Mouse (Mus musculus): ENCODE results near the gene Gdpd5.

GRCm38 (mm10) chr7:99411047-99411779 is 30.0 kb downstream of the Gdpd5 start:
- TF ChIP-seq CTCF (IDR thresholded peaks at IDR 0.05 in 2 of 3, conservative IDR thresholded peaks at IDR 0.05 in 1 of 3; ENCODE audit: control insufficient read depth in 1 of 3, insufficient read depth in 1 of 3, low read depth in 2 of 3, low read length in 3 of 3, poor library complexity in 1 of 3, severe bottlenecking in 1 of 3), result no peak
- no peak for TF ChIP-seq ZC3H11A (IDR thresholded peaks at IDR 0.05; ENCODE audit: low read depth, low read length)
- no peak for TF ChIP-seq CHD2 (IDR thresholded peaks at IDR 0.05; ENCODE audit: low read length)
- TF ChIP-seq EP300 (IDR thresholded peaks at IDR 0.05; ENCODE audit: low read depth in 1 of 2, low read length in 2 of 2), result no peak
- no peak for TF ChIP-seq NRF1 (IDR thresholded peaks at IDR 0.05; ENCODE audit: insufficient read depth, low read depth, low read length, poor library complexity, severe bottlenecking)
